Mouse (Mus musculus) urinary bladder, postnatal 25 days (tissue): ENCODE data around the gene Ntsr1.
A peak's percentile ranks its signal among the peaks of the same experiment; 100 is the strongest.

Experiments
- DNase-seq: peaks from one replicate; pipeline ENCODE4 v3.0.0; 2022; ENCODE audit warnings: low spot score

Ntsr1 gene

DNA sequence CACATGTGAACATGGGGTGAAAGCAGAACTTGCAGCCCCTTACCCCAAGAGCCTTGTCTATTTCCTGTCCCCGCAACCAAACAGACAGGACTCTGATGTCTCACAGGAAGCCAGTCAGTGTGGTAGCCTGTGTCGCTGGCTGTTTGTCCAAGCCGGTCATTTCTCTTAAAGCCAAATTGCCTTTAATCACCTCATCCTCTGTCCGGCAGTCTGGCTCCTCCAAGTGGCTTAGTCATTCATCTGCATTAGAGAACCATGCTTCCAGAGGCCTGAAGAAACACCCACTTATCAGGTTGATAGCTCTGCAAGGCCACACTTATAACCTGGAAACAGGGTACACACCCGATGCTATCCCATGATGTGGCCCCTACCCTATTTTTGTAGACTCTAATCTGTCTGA lies 62.4 kb downstream of the Ntsr1 start:
- no peak for DNase-seq

DNA sequence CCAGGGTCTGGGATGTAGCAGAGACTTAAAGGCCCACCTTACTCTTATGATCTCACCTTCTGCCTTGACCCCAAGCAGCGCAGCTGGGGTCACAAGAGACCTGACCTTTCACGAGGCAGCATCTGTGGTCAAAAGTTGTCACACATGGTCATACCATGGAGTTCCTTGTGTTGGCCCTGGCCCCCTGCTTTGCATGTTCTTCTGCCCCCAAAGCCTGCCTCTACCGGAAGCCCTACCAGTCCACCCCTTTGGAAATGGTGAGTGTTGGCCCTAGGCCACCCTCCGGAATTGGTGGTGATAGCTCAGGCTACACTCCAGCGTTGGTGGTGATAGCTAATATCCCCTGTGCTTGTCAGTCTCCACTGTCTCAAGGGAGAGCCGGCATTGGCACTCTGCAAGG lies 63.5 kb downstream of the Ntsr1 start:
- no peak for DNase-seq

DNA sequence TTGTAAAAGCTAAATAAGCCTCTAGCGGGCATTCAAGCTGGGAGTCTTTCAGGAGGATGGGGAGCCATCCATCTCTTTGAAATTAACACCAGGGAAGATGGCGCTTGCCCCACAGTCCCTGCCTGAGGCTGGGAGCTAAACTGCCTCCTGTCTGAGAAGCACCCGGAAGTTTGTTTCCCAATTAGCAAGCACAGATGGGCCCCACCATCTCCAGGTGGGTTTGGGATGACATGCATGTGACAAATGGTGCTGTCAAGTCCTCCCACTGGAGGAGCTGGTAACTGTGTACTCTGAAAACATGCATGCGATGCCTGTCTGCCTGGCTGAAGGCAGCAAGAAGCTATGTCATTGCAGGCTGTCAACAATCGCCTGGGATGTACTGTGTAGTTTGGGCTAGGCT lies 64.1 kb downstream of the Ntsr1 start:
- DNase-seq, result no peak

DNA sequence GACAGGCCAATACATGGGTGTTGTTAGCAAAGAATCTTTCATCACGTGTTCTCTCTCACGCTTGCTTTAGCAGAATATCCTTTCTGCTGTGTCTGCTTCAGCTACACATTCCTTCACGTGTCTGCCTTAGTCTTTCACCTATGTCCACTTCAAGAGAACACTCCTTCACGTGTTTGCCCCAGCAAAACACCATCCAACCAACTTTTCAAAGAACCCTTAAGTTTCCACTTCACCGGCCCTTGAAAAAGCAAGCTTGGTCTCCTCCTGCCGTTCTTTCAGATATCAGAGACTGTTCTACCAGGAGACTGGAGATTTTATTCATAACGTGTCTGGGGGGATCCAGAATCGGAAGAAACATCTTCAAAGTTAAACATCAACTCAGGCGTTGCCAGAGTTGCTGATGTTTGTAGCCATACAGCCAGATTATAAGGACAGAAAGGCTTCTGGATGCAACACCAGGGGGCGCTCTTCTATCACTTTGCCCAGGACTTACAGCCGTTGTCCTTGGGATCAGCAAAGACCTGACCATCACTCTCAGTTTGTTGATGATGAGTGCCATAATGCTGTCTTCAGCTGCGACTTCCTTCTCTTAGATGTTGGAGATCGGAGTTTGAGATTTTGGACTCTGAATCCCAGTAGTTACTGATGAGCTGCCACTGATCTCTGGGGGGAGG lies 66.6 kb downstream of the Ntsr1 start:
- peak; percentile 54 for DNase-seq

DNA sequence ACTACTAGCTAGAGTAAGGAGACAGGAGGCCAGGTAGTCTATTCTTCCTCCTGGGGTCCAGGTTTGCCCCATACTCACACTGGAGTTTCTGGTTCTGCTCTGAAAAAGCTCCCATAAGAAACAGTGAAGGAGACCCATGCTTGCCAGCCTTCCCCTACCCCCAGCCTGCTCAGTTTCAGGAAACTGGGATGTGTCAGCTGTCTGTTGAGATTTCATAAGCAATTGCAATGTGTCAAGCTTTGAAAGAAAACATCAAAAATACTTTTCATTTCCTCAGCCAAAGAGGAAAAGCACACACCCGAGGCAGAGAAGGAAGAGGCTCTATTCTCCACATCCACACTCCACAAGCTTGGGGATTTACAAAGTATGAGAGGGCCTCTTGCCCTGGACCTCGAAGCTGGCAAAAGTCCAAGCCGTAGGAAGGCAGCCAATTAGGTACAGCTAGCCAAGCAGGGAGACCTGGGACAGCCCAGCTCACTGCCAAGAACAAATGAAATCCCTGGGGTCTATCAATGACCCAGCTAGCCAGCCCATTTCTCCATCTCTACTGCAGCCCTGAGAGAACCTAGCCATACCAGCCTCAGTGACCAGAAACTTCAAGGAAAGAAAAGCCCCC lies 69.4 kb downstream of the Ntsr1 start:
- no peak for DNase-seq

DNA sequence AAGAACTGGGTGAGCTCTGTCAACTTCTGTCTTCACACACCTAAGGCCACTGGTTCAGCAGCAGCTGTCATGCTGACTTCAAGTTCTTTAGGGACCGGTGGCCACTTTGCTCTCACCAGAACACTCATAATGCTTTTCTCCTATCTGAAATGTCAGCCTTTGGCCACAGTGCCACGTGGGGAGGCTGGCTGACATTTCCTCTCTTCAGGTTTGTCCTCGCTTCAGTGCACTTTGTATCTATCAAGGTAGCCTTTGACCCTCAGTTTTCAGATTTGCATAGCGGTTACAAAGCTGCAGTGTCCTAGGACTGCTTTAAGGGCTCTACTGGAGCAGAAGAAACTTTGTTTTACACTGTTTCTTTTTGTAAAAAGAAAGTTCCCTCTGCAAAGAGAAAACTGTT lies 76.7 kb downstream of the Ntsr1 start:
- DNase-seq, result no peak

DNA sequence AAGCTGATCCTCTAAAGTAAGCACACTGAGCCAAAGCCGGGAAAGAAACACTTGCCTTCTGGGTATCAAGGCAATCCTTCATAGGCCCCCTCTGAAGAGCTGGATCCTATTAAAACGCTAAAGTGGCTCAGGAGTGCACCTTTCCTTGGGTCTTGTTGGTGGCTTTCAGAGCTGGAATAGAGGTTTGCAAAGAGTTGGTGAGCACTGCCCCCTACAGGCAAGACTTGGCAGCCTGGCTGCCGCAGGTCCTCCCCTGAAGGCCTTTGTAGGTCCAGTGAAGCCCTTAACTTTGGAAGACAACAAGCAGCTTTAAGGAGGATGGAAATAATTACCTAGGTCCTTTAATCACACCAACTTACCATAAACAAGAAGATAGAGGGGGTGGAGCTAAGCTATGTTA lies 78.9 kb downstream of the Ntsr1 start:
- DNase-seq, result peak; percentile 71

DNA sequence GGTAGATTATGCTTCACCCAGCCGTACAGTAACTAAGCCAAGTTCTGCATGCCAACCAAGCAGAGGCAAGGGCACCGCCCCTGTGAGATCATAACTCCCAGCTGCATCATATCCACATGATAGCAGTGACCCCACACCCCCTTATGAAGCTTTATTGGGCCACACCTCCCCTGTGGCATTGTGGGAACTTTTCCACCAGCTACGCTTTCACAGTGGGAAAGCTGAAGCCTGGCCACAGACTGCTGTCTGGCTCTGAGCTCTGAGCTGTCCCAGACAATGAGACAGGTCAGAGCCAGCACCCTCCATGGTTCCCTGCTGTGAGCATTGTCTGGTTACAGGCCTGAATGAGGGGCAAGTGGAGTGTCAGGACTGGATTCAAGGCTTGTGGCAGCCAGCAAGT lies 81.2 kb downstream of the Ntsr1 start, which contains the start of gene Mrgbp:
Gene Mrgbp, plus strand, starts transcription at position 303 of the 400 bp plus-strand sequence.
- DNase-seq, result peak; percentile 17

DNA sequence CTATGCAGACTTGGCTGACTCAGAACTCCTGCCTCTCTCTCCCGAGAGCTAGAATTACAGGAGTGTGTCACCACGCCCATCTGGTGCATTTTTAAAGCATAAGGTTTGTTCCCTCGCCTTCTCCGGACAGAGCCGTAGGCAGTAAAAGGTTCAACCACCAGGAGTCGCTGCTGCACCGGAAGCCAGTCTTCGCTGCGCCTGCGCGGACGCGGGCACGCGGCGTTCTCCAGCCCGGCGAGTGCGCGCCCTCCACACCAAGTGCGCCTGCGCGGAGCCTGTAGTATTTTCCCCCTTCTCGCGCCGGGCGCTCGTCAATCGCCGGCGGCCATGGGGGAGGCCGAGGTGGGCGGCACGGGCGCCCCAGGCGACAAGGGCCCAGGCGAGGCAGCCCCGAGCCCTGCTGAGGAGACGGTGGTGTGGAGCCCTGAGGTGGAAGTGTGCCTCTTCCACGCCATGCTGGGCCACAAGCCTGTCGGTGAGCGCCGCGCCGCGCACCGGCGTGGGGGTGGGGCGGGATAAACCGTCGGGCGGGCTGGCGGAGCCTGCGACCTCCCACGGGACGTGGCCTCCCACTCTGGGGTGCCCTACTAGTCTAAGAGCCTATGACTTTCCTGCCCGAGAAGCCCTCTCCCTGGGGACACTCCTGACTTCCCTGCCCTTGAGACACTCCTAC lies 82.8 kb downstream of the Ntsr1 start:
- DNase-seq, result peak; percentile 100

DNA sequence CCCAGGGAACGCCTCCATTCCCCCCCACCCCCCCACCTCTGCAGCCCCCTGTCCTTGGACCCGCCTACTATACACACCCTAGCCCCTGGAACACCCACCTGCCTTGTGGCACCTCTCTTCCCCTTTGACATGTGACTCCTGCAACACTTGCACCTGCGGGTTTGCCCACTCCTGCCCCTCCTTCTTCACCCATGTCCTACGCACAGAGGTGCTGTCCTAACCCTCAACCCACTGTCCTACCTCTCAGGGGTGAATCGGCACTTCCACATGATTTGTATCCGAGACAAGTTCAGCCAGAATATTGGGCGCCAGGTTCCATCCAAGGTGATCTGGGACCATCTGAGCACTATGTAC lies 83.4 kb downstream of the Ntsr1 start:
- DNase-seq, result no peak

DNA sequence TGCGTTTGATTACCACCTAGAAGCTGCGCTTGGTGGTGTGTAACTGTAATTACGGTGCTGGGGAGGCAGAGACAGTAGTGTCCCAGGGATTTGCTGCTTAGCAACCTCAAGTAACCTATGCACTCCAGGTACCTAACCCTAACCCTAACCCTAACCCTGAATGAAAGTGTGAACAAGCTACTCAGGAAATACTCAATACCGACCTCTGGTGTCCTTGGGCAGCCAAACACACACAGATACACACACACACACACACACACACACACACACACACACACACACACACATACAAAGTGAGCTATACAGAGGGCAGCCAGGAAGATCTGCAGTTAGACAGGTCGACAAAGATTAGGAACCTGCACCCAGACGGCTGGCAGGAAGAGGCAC lies 89.0 kb downstream of the Ntsr1 start:
- no peak for DNase-seq

DNA sequence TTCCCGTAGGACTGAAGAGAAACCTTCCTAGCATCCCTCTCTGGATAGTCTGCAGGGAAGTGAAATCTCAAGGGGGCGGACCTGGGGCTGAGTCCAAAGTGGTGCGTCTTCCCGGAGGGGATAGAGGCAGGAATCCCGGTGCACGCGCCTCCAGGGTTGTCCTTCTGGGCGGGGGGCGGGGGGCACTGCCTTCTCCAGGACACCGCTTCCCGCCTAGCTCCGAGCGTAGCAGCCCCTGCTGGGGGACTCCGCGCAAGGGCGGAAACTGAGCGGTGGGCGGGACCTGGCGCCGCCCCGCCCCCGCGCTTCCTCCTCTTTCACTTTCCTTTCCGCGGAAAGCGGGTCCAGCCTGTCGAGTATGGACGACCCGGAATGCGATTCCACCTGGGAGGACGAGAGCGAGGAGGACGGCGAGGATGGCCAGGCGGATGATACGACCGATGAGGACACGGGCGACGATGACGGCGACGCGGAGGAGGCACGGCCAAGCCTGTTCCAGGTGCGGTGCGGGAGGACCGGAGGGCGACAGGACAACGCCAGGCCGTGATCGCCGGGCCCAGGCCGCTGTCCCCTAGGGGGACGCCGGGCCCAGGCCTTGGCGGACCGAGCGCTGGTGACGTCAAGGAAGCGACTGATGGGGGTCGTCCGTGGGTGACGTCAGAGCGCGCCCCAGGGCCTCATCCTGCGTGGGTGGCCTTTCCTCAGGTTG lies 89.5 kb downstream of the Ntsr1 start, which contains the start of gene Ogfr:
Gene Ogfr, plus strand, starts transcription at position 123 of the 709 bp plus-strand sequence.
- DNase-seq, result peak; percentile 75
